Mouse (Mus musculus) brain, embryonic 14.5 days (tissue): Measurements from ENCODE around the gene Ccdc106. TPM values are rescaled to one million over a fixed set of nuclear protein-coding genes. Genes with fewer than 3 reads are reported as not detected.
"Not testable (repeated sequence)": the region's sequence is repeated elsewhere in the genome, so short reads cannot be mapped to it uniquely, and the experiment has no call there.

Experiments
- DNase-seq: peaks from one replicate; pipeline ENCODE4 v3.0.0-alpha.2; 2011; ENCODE audit warnings: low read depth
- CTCF ChIP-seq: fragments of 200-500 bp; IDR thresholded peaks from 2 replicates; pipeline ENCODE4 v1.5.1; 2012; ENCODE audit warnings: inconsistent platforms, mild to moderate bottlenecking, moderate library complexity, borderline replicate concordance; ENCODE audit not compliant: insufficient read depth, insufficient read length; ENCODE audit errors: extremely low read depth
- POLR2A ChIP-seq: fragments of 200-500 bp; IDR thresholded peaks from 2 replicates; pipeline ENCODE4 v1.6.1; 2012; ENCODE audit warnings: mild to moderate bottlenecking, inconsistent platforms, borderline replicate concordance; ENCODE audit not compliant: poor library complexity, insufficient read depth, insufficient read length, severe bottlenecking; ENCODE audit errors: extremely low read depth
- polyA plus RNA-seq: library from polyadenylated mRNA; depleted of rRNA; stranded (reverse); fragments of >200 nt; gene quantifications from 2 replicates; pipeline ENCODE4 v1.2.3, GENCODE M21; 2012

The Ccdc106 gene
- polyA plus RNA-seq, 1 experiment: 41.4 TPM

- DNase-seq: peak; percentile 97
- peak; percentile 77; the same call in 1 of the 2 replicates for TF ChIP-seq POLR2A
- no peak for TF ChIP-seq CTCF
Measured at GRCm38 (mm10) chr7:4996003-4996895, 24.1 kb upstream of the Ccdc106 start, which contains the start of gene Zfp579. Gene Zfp579 (minus strand): TSS chr7:4996158.

GRCm38 (mm10) chr7:4996934-4997333 is 23.4 kb upstream of the Ccdc106 start:
- DNase-seq: no peak
- TF ChIP-seq POLR2A (no peak), CTCF (no peak)

- no peak for DNase-seq
- TF ChIP-seq POLR2A (no peak), CTCF (peak; percentile 7; the same call in 1 of the 2 replicates)
Measured at GRCm38 (mm10) chr7:4999876-5000275, 20.5 kb upstream of the Ccdc106 start.

- DNase-seq: not testable (repeated sequence)
Measured at GRCm38 (mm10) chr7:5002876-5003275, 17.5 kb upstream of the Ccdc106 start.

GRCm38 (mm10) chr7:5008229-5008628 is 12.1 kb upstream of the Ccdc106 start:
- no peak for TF ChIP-seq POLR2A
- no peak for TF ChIP-seq CTCF
- no peak for DNase-seq

- no peak for DNase-seq
- TF ChIP-seq POLR2A (no peak), CTCF (no peak)
Measured at GRCm38 (mm10) chr7:5012681-5013513, 7.5 kb upstream of the Ccdc106 start.

- TF ChIP-seq CTCF (no peak), POLR2A (peak; percentile 20; the same call in 1 of the 2 replicates)
Measured at GRCm38 (mm10) chr7:5014251-5015117, 5.9 kb upstream of the Ccdc106 start, which contains the start of the genes Zfp524 and Fiz1. Gene Zfp524 (plus strand): TSS chr7:5014415. Gene Fiz1 (minus strand): TSS chr7:5014697.

GRCm38 (mm10) chr7:5015118-5016001 is 5.0 kb upstream of the Ccdc106 start, which contains the start of gene Gm44973:
Gene Gm44973 (plus strand): TSS chr7:5015496.
- DNase-seq: peak; percentile 98
- TF ChIP-seq POLR2A: peak; percentile 55; the same call in 1 of the 2 replicates
- TF ChIP-seq CTCF: no peak

More at GRCm38 (mm10) chr7:5014251-5015117, 5.9 kb upstream of the Ccdc106 start, which contains the start of the genes Zfp524 and Fiz1:
- peak; percentile 99 for DNase-seq

GRCm38 (mm10) chr7:5016057-5016456 is 4.3 kb upstream of the Ccdc106 start:
- TF ChIP-seq CTCF (no peak), POLR2A (no peak)
- no peak for DNase-seq

GRCm38 (mm10) chr7:5016920-5017319 is 3.4 kb upstream of the Ccdc106 start:
- no peak for DNase-seq
- TF ChIP-seq POLR2A (no peak), CTCF (no peak)
